ENCODE assay signal across 8 mouse cellular contexts in the genomic region with DNA sequence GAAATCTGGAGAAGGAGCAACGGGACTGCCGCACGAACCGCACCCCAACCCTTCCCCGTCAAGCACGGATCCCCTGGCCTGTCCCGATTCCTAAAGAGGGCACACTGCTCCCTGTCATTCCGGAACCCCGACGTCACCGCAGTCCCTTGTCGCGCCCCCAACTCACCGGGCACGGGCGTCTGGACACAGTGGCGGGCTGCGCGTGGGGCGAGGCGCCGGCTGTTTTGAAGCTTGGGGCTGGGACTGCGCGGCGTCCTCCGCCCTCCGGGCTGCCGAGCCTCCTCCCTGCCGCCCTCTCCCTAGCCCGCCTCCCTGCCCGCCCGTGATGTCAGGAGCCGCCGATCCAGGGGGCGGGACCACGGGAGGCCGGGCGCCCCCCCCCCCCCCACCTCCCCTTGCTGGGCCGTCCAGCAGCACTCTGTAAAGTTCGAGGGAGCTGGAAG. TPM values are rescaled to one million over a fixed set of nuclear protein-coding genes. Genes with fewer than 3 reads are reported as not detected.
DNase-seq lines count a peak whose midpoint lies in the region; ATAC-seq and TF ChIP-seq lines count a peak whose summit lies in the region.

A gene (minus strand): TSS at position 323 of the 443 bp plus-strand sequence.

- 1% methylated on average over 30 of the region's 40 CpGs for WGBS in hindbrain, embryonic 13.5 days
- WGBS in small intestine, adult 2 months = under 1% methylated on average over 40 of the region's 40 CpGs

- intact Hi-C loops in gastrocnemius, adult 2 months (cut with DNase I) = no loop called here
- intact Hi-C loops in left cerebral cortex, postnatal 14 days (cut with DNase I) = no loop called here

- peak within 1 kb of the TSS; percentile 85 for H3K4me2 ChIP-seq in hindbrain, embryonic 13.5 days

- no peaks in the 10 kb centered on the region for H3K9me3 ChIP-seq in hindbrain, embryonic 13.5 days

- DNase-seq in 3134 (ENCODE audit: extremely low read depth, insufficient read length, low spot score) (peak; percentile 89), MN1 (ENCODE audit: low spot score) (no peak)
- peak; percentile 80 for DNase-seq in adrenal gland, postnatal 14 days
- peak; percentile 83 for DNase-seq in gastrocnemius, adult 2 months
- peak in 1 of 2 experiments; percentile 13 for DNase-seq in left cerebral cortex, postnatal 14 days (ENCODE audit: low spot score in 2 of 2)

- peak; percentile 59 for ATAC-seq in hindbrain, embryonic 13.5 days (ENCODE audit: low FRiP score)
- peak; percentile 68 for ATAC-seq in megakaryocyte progenitor cell, adult 5-6 weeks (replicated peaks; ENCODE audit: poor library complexity)

- peak within 1 kb of the TSS; percentile 86 for H3K27ac ChIP-seq in gastrocnemius, adult 2 months
- no peak within 1 kb of the TSS for H3K27ac ChIP-seq in hindbrain, embryonic 13.5 days
- H3K27ac ChIP-seq in small intestine, adult 2 months (ENCODE audit: insufficient read depth, low read depth, low read length) = no peak within 1 kb of the TSS

- peaks cover 10% of the 10 kb centered on the region for H3K4me1 ChIP-seq in hindbrain, embryonic 13.5 days (replicated peaks)
- peaks cover 6% of the 10 kb centered on the region; the same call in 1 of the 2 replicates for H3K4me1 ChIP-seq in small intestine, adult 2 months (ENCODE audit: control insufficient read depth, insufficient read depth, insufficient read length, low read length)

- H3K27me3 ChIP-seq in hindbrain, embryonic 13.5 days = peaks cover 32% of the 10 kb centered on the region
- 0 out of 2 replicates have a peak, but pooled peaks cover 4% of the 10 kb centered on the region for H3K27me3 ChIP-seq in small intestine, adult 2 months (ENCODE audit: control insufficient read depth, insufficient read depth, low read length)

- H3K9ac ChIP-seq in hindbrain, embryonic 13.5 days = peak within 1 kb of the TSS; percentile 67

- H3K4me3 ChIP-seq in gastrocnemius, adult 2 months = peak within 1 kb of the TSS; percentile 87
- H3K4me3 ChIP-seq in hindbrain, embryonic 13.5 days = peak within 1 kb of the TSS; percentile 45
- H3K4me3 ChIP-seq in small intestine, adult 2 months (ENCODE audit: low read depth, low read length) = peak within 1 kb of the TSS; percentile 77

- no peaks in the 10 kb centered on the region for H3K36me3 ChIP-seq in hindbrain, embryonic 13.5 days
- H3K36me3 ChIP-seq in small intestine, adult 2 months (ENCODE audit: control insufficient read depth, insufficient read depth, low read length) = no peaks in the 10 kb centered on the region

- TF ChIP-seq CTCF in gastrocnemius, adult 2 months (IDR thresholded peaks at IDR 0.05) = no peak
- TF ChIP-seq CTCF in small intestine, adult 2 months (IDR thresholded peaks at IDR 0.05; ENCODE audit: extremely low read depth, insufficient read length, insufficient replicate concordance, low read depth, low read length) = no peak

- no peak for TF ChIP-seq POLR2A in small intestine, adult 2 months (IDR thresholded peaks at IDR 0.05; ENCODE audit: low read depth, low read length)

RNA-seq across cellular contexts. Expression of the gene that starts here (rescaled TPM):
- total RNA-seq in adrenal gland, postnatal 14 days (2021) = 8.3 and 8.5 TPM in 2 replicates
- total RNA-seq in gastrocnemius, adult 2 months (2021) = 1 to 10 TPM; 4.2 to 6.7 TPM
- polyA plus RNA-seq in hindbrain, embryonic 13.5 days (2015; fragmentation: Nextera tagmentation; extraction: Ambion mirVana) = 7.4 and 7.8 TPM in 2 replicates
- total RNA-seq in left cerebral cortex, postnatal 14 days (2021) = 10 to 100 TPM; 19.8 to 22.7 TPM
- total RNA-seq in megakaryocyte progenitor cell, adult 5-6 weeks (2015) = not detected in 2 replicates
- total RNA-seq in megakaryocyte progenitor cell, adult 5-6 weeks (2017) = 0.07 TPM in 1 of 2 replicates, not detected in the other
- polyA plus RNA-seq in small intestine, adult 2 months (2012; rRNA removed) = 5.3 and 5.5 TPM in 2 replicates

Comparison
In these comparisons a context has a peak if more than half of its experiments do, and no peak if none do; other contexts are left out.
1. Peak in ATAC-seq in megakaryocyte progenitor cell, adult 5-6 weeks; RNA of the gene not detected or under 1 TPM.